Mouse (Mus musculus) CD8-positive naive resting alpha-beta T cell, adult 2 months (primary cell): Measurements from ENCODE around the gene Tnp2.
A peak's percentile ranks its signal among the peaks of the same experiment; 100 is the strongest.

ENCODE experiments used
- DNase-seq, 2 experiments: peaks; one replicate each; pipeline ENCODE4 v3.0.0; 2022; ENCODE audit warnings: low read depth in 2 of 2, low spot score in 2 of 2

Gene Tnp2

GRCm38 (mm10) chr16:10770531-10771325, 17.7 kb downstream of the Tnp2 start:
- peak in 1 of 2 experiments; percentile 23 for DNase-seq

GRCm38 (mm10) chr16:10769661-10770060, 18.8 kb downstream of the Tnp2 start:
- DNase-seq, result peak in 1 of 2 experiments; percentile 37

GRCm38 (mm10) chr16:10768821-10769220, 19.6 kb downstream of the Tnp2 start:
- DNase-seq, result no peak

- DNase-seq, result peak; percentile 79 to 82
Measured at GRCm38 (mm10) chr16:10767158-10767557, 21.3 kb downstream of the Tnp2 start.

GRCm38 (mm10) chr16:10764323-10764722, 24.1 kb downstream of the Tnp2 start:
- no peak for DNase-seq

GRCm38 (mm10) chr16:10763540-10764264, 24.8 kb downstream of the Tnp2 start:
- DNase-seq, result no peak

GRCm38 (mm10) chr16:10762569-10763180, 25.8 kb downstream of the Tnp2 start:
- DNase-seq, result no peak

GRCm38 (mm10) chr16:10761182-10761581, 27.3 kb downstream of the Tnp2 start:
- DNase-seq, result no peak

- no peak for DNase-seq
Measured at GRCm38 (mm10) chr16:10756168-10756567, 32.3 kb downstream of the Tnp2 start.

- DNase-seq, result no peak
Measured at GRCm38 (mm10) chr16:10754521-10755296, 33.8 kb downstream of the Tnp2 start.

- DNase-seq, result no peak
Measured at GRCm38 (mm10) chr16:10749824-10750223, 38.6 kb downstream of the Tnp2 start.

GRCm38 (mm10) chr16:10749226-10749625, 39.2 kb downstream of the Tnp2 start:
- no peak for DNase-seq

- peak; percentile 11 to 34 for DNase-seq
Measured at GRCm38 (mm10) chr16:10741082-10741481, 47.4 kb downstream of the Tnp2 start.

- DNase-seq, result no peak
Measured at GRCm38 (mm10) chr16:10739854-10740398, 48.5 kb downstream of the Tnp2 start.

GRCm38 (mm10) chr16:10738866-10739265, 49.6 kb downstream of the Tnp2 start:
- DNase-seq, result no peak
